Mouse (Mus musculus) heart, adult 2 months (tissue): ENCODE measurements at regions not wholly inside any gene's neighbourhood (a gene's known extent, or its start where the extent isn't known, plus 50 kb on each side); places are given as distances from the start of the nearest gene placed in this dataset.

ENCODE experiments used
- CTCF ChIP-seq: fragments of 200-600 bp; IDR thresholded peaks from 2 replicates; pipeline ENCODE4 v1.8.1; 2022; ENCODE audit warnings: antibody characterized with exemption, mild to moderate bottlenecking, moderate library complexity
- POLR2A ChIP-seq: fragments of 200-500 bp; IDR thresholded peaks from 2 replicates; pipeline ENCODE4 v1.6.1; 2011; ENCODE audit warnings: mild to moderate bottlenecking, low read depth, low read length, control low read depth; ENCODE audit not compliant: insufficient read depth

DNA sequence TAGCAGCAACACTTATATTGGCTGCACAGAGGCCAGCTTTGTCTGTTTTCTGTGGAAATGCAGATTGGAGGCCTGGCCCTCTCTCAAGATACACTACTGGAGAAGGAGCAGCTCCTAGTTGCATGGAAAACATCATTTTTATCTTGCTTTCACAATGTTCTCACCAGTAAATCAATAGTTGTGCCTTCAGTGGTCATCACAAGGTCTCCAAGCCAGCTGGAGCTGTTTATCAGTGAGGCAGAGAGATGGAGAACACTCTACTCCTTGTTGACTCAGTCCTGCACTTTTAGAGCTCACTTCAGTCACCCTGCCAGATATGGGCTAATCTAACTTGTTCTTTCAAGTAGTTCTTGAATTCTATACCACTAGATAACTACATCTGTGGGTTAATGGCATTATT is 92.3 kb upstream of the Efemp1 start:
- TF ChIP-seq POLR2A = no peak
- TF ChIP-seq CTCF = no peak
